7 mouse cellular contexts compared by ENCODE assay signal in genomic region chr17:48932406-48932906, GRCm38 (mm10). TPM values are rescaled to one million over a fixed set of nuclear protein-coding genes. Genes with fewer than 3 reads are reported as not detected.
A peak's percentile ranks its signal among the peaks of the same experiment; 100 is the strongest.
DNase-seq lines count a peak whose midpoint lies in the region; ATAC-seq and TF ChIP-seq lines count a peak whose summit lies in the region.

No protein-coding gene starts in this region.

- WGBS in lung, embryonic 14.5 days: under 1% methylated on average over 26 of the region's 26 CpGs
- WGBS in embryonic facial prominence, embryonic 15.5 days: 2% methylated on average over 26 of the region's 26 CpGs
- WGBS in hindbrain, embryonic 16.5 days: under 1% methylated on average over 26 of the region's 26 CpGs
- WGBS in midbrain, embryonic 11.5 days: under 1% methylated on average over 26 of the region's 26 CpGs

- peak overlapping the region; percentile 46 for H3K4me3 ChIP-seq in lung, embryonic 14.5 days (ENCODE audit: low read depth, low read length)
- peak overlapping the region; percentile 57 for H3K4me3 ChIP-seq in embryonic facial prominence, embryonic 15.5 days (replicated peaks)
- peak overlapping the region; percentile 58 for H3K4me3 ChIP-seq in hindbrain, embryonic 16.5 days (ENCODE audit: low read length)
- H3K4me3 ChIP-seq in midbrain, embryonic 11.5 days (ENCODE audit: low read depth, low read length): peak overlapping the region; percentile 52

- peak; percentile 49 for DNase-seq in lung, embryonic 14.5 days
- no peak for DNase-seq in lung, postnatal 10 days
- DNase-seq in midbrain, embryonic 11.5 days (ENCODE audit: low spot score, missing footprints): peak; percentile 91
- DNase-seq in spleen, postnatal 36 days (ENCODE audit: low spot score in 2 of 2): no peak
- no peak for DNase-seq in gastrocnemius, postnatal 36 days

- peaks cover 12% of the 10 kb centered on the region; the same call in 1 of the 2 replicates for H3K27me3 ChIP-seq in lung, embryonic 14.5 days (ENCODE audit: insufficient read depth, low read length)
- H3K27me3 ChIP-seq in embryonic facial prominence, embryonic 15.5 days: peaks cover 35% of the 10 kb centered on the region
- H3K27me3 ChIP-seq in hindbrain, embryonic 16.5 days (replicated peaks; ENCODE audit: control insufficient read depth, insufficient read depth, low read length): no peaks in the 10 kb centered on the region
- peaks cover 15% of the 10 kb centered on the region for H3K27me3 ChIP-seq in midbrain, embryonic 11.5 days (ENCODE audit: control insufficient read depth, insufficient read depth, low read length)

- no peak for ATAC-seq in lung, embryonic 14.5 days (ENCODE audit: insufficient read depth)
- ATAC-seq in embryonic facial prominence, embryonic 15.5 days (ENCODE audit: insufficient number of reproducible peaks, low FRiP score, low TSS enrichment, low read depth): no peak
- 0 out of 2 replicates have a peak, but pooled peaks have one; percentile 21 for ATAC-seq in hindbrain, embryonic 16.5 days
- ATAC-seq in midbrain, embryonic 11.5 days (ENCODE audit: low FRiP score): peak; percentile 35; the same call in 1 of the 2 replicates

- intact Hi-C loops in gastrocnemius, postnatal 36 days (cut with DNase I): loop anchor here (5.0 to 10.0 kb wide), 2 partner anchors 250 to 472 kb away; no protein-coding TSS in a partner anchor

- H3K4me1 ChIP-seq in lung, embryonic 14.5 days (ENCODE audit: insufficient read depth): no peaks in the 10 kb centered on the region
- H3K4me1 ChIP-seq in embryonic facial prominence, embryonic 15.5 days: peaks cover 17% of the 10 kb centered on the region
- peaks cover 10% of the 10 kb centered on the region for H3K4me1 ChIP-seq in hindbrain, embryonic 16.5 days (ENCODE audit: control insufficient read depth, insufficient read depth, low read depth, low read length)
- H3K4me1 ChIP-seq in midbrain, embryonic 11.5 days (ENCODE audit: control insufficient read depth, insufficient read depth, low read length): no peaks in the 10 kb centered on the region

- H3K27ac ChIP-seq in lung, embryonic 14.5 days (ENCODE audit: low read depth): no peak overlapping the region
- H3K27ac ChIP-seq in embryonic facial prominence, embryonic 15.5 days (replicated peaks): no peak overlapping the region
- H3K27ac ChIP-seq in hindbrain, embryonic 16.5 days (ENCODE audit: low read depth, low read length): peak overlapping the region; percentile 86
- H3K27ac ChIP-seq in midbrain, embryonic 11.5 days (ENCODE audit: low read depth, low read length): no peak overlapping the region

- peak overlapping the region; percentile 78 for H3K4me2 ChIP-seq in lung, embryonic 14.5 days
- H3K4me2 ChIP-seq in embryonic facial prominence, embryonic 15.5 days (replicated peaks): peak overlapping the region; percentile 88
- H3K4me2 ChIP-seq in hindbrain, embryonic 16.5 days (ENCODE audit: low read length): peak overlapping the region; percentile 70
- peak overlapping the region; percentile 75 for H3K4me2 ChIP-seq in midbrain, embryonic 11.5 days

- H3K36me3 ChIP-seq in lung, embryonic 14.5 days (ENCODE audit: insufficient read depth): no peaks in the 10 kb centered on the region
- no peaks in the 10 kb centered on the region for H3K36me3 ChIP-seq in embryonic facial prominence, embryonic 15.5 days
- no peaks in the 10 kb centered on the region for H3K36me3 ChIP-seq in hindbrain, embryonic 16.5 days (ENCODE audit: control insufficient read depth, insufficient read depth, low read length)
- H3K36me3 ChIP-seq in midbrain, embryonic 11.5 days (ENCODE audit: control insufficient read depth, insufficient read depth, low read length): no peaks in the 10 kb centered on the region

- H3K9me3 ChIP-seq in lung, embryonic 14.5 days (ENCODE audit: low read depth, low read length): no peaks in the 10 kb centered on the region
- no peaks in the 10 kb centered on the region for H3K9me3 ChIP-seq in embryonic facial prominence, embryonic 15.5 days (replicated peaks)
- H3K9me3 ChIP-seq in hindbrain, embryonic 16.5 days (ENCODE audit: control insufficient read depth, low read length): no peaks in the 10 kb centered on the region
- H3K9me3 ChIP-seq in midbrain, embryonic 11.5 days (ENCODE audit: control insufficient read depth, low read length): no peaks in the 10 kb centered on the region

- no peak for TF ChIP-seq CTCF in lung, embryonic 14.5 days (IDR thresholded peaks at IDR 0.05; ENCODE audit: low read depth)

- peak overlapping the region; percentile 29; the same call in 1 of the 2 replicates for H3K9ac ChIP-seq in lung, embryonic 14.5 days
- no peak overlapping the region for H3K9ac ChIP-seq in embryonic facial prominence, embryonic 15.5 days
- peak overlapping the region; percentile 80 for H3K9ac ChIP-seq in hindbrain, embryonic 16.5 days (ENCODE audit: low read depth, low read length)
- peak overlapping the region; percentile 78; the same call in 1 of the 2 replicates for H3K9ac ChIP-seq in midbrain, embryonic 11.5 days (ENCODE audit: low read length)

RNA-seq across cellular contexts. Expression of gene Lrfn2, which starts 0.3 kb away (rescaled TPM):
- 0.39 and 0.42 TPM in 2 replicates for polyA plus RNA-seq in lung, embryonic 14.5 days (2014; fragmentation: Nextera tagmentation; extraction: Ambion mirVana)
- 1.0 and 1.2 TPM in 2 replicates for polyA plus RNA-seq in embryonic facial prominence, embryonic 15.5 days (2015; fragmentation: Nextera tagmentation; extraction: Ambion mirVana)
- 13.2 and 14.0 TPM in 2 replicates for polyA plus RNA-seq in hindbrain, embryonic 16.5 days (2015; fragmentation: Nextera tagmentation; extraction: Ambion mirVana)
- polyA plus RNA-seq in midbrain, embryonic 11.5 days (2014; fragmentation: Nextera tagmentation; extraction: Ambion mirVana): 0.20 and 0.51 TPM in 2 replicates
- under 1 TPM in 1 of 2 experiments, not detected in 1; 0.10 TPM for total RNA-seq in gastrocnemius, postnatal 36 days (2021)

Comparison
In these comparisons a context has a peak if more than half of its experiments do, and no peak if none do; other contexts are left out.
1. DNase-seq: peak in lung, embryonic 14.5 days (single experiment) and midbrain, embryonic 11.5 days (single experiment); none in lung, postnatal 10 days (single experiment), spleen, postnatal 36 days (0 of 2) and gastrocnemius, postnatal 36 days (0 of 2).
2. ATAC-seq: peak in hindbrain, embryonic 16.5 days (single experiment) and midbrain, embryonic 11.5 days (single experiment); none in lung, embryonic 14.5 days (single experiment) and embryonic facial prominence, embryonic 15.5 days (single experiment).
3. Peak in every context shown above with its lines, with median percentiles within 50 percentile points of each other: H3K4me2 ChIP-seq and H3K4me3 ChIP-seq.